ENCODE assay signal across 19 mouse cellular contexts in the genomic region with DNA sequence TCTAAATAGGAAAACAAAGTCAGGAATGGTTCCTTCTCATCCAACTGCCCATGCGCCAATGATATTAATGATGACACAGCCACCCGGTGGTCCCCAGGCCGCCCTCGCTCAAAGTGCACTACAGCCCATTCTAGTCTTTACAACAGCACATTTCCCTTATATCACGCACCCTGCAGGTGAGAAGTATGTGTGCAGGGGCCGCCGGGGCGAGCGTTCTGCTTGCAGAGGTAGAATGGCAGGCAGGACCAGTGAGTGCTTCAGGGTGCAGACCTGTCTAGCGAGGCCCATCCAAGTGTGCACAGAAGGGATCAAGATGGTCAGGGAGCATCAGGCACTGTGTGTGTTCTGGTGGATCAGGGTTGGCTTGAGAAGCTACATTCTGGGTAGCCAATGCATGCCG.
"Had no signal": no experiment of that assay in that cellular context is flagged by ENCODE, and none has a peak within 500 bp of the region (broad histone marks: within the 10 kb centered on the region; RNA-seq: fewer than 3 reads in every experiment).

No protein-coding gene starts in this region.

- H3K4me1 ChIP-seq: midbrain, embryonic 10.5 days; midbrain, embryonic 12.5 days; neural tube, embryonic 13.5 days; neural tube, embryonic 15.5 days had no signal

- H3K9me3 ChIP-seq: midbrain, embryonic 10.5 days; midbrain, embryonic 12.5 days; neural tube, embryonic 13.5 days; neural tube, embryonic 15.5 days had no signal

- H3K4me3 ChIP-seq: midbrain, embryonic 10.5 days; midbrain, embryonic 12.5 days; myocyte; neural tube, embryonic 13.5 days; neural tube, embryonic 15.5 days had no signal

- H3K27me3 ChIP-seq: midbrain, embryonic 12.5 days; neural tube, embryonic 13.5 days; neural tube, embryonic 15.5 days had no signal

- ATAC-seq: midbrain, embryonic 16.5 days had no signal

- H3K36me3 ChIP-seq: midbrain, embryonic 10.5 days; midbrain, embryonic 12.5 days; neural tube, embryonic 13.5 days; neural tube, embryonic 15.5 days had no signal

- DNase-seq: lung, adult 18-20 months; lung, embryonic 14.5 days; lung, postnatal 10 days; lung, postnatal 4 days; midbrain, embryonic 14.5 days; retina, postnatal 1 day; right cerebral cortex, adult 18-20 months; right cerebral cortex, postnatal 25 days; right cerebral cortex, postnatal 4 days; spleen, adult 18-20 months; thymus, adult 18-20 months; thymus, postnatal 14 days; thymus, postnatal 36 days had no signal
